In the genomic region with DNA sequence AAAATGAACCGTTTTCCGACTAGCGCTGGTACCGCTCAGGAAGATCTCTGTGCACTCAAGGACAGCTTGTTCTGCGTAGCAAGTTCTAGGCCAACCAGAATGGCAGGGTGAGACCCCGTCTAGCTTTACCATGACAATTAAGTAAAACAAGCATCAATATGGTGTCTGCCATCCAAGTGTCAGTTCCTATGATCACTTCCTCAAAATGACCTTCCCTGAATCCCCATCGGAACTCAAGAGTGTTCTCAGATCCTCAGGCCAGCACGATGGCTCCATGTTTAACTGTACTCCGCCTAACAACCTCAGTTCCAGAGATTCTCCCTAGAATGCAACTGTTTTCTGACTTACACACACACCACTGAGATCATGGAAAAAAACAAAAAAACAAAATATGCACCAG, we compare ENCODE assay signal across 15 mouse cellular contexts. TPM values are rescaled to one million over a fixed set of nuclear protein-coding genes. Genes with fewer than 3 reads are reported as not detected.
DNase-seq lines count a peak whose midpoint lies in the region; ATAC-seq and TF ChIP-seq lines count a peak whose summit lies in the region.
"Had no signal": no experiment of that assay in that cellular context is flagged by ENCODE, and none has a peak within 500 bp of the region (broad histone marks: within the 10 kb centered on the region; RNA-seq: fewer than 3 reads in every experiment).

No protein-coding gene starts in this region.

- no peaks in the 10 kb centered on the region for H3K27me3 ChIP-seq in heart, embryonic 12.5 days (replicated peaks)
- no peaks in the 10 kb centered on the region for H3K27me3 ChIP-seq in CH12.LX (replicated peaks)
- no peaks in the 10 kb centered on the region for H3K27me3 ChIP-seq in forebrain, embryonic 12.5 days
- H3K27me3 ChIP-seq: embryonic facial prominence, embryonic 12.5 days; intestine, embryonic 15.5 days; Patski had no signal

- no peak for TF ChIP-seq RAD21 in CH12.LX (IDR thresholded peaks at IDR 0.05; ENCODE audit: low read depth, low read length)

- in situ Hi-C loops in CH12.LX (cut with MboI; ENCODE audit: low pct_ligation_motif_present, low pct_unique_long_range_greater_than_20kb, low sequenced_read_pairs), result no loop called here

- ATAC-seq in heart, embryonic 12.5 days (ENCODE audit: insufficient number of reproducible peaks, low FRiP score), result no peak
- ATAC-seq in granulocyte monocyte progenitor cell, adult 5-6 weeks (replicated peaks; ENCODE audit: poor library complexity, severe bottlenecking), result peak; percentile 55
- no peak for ATAC-seq in forebrain, embryonic 12.5 days (ENCODE audit: low FRiP score)
- ATAC-seq: activated CD4-positive, CD25-positive, alpha-beta regulatory T cell, adult 4 months; intestine, embryonic 15.5 days; lung, postnatal 0 days; Patski had no signal

- no peak for DNase-seq in heart, postnatal 36 days
- no peak for DNase-seq in left cerebral cortex, adult 2 months (ENCODE audit: extremely low spot score in 1 of 2, low spot score in 2 of 2)
- no peak for DNase-seq in left cerebral cortex, postnatal 36 days (ENCODE audit: low spot score in 2 of 2)
- no peak for DNase-seq in CH12.LX (ENCODE audit: extremely low read depth)
- DNase-seq: kidney, postnatal 4 days; thymus, postnatal 4 days had no signal

- no peaks in the 10 kb centered on the region for H3K9me3 ChIP-seq in heart, embryonic 12.5 days (replicated peaks)
- no peaks in the 10 kb centered on the region for H3K9me3 ChIP-seq in CH12.LX (replicated peaks; ENCODE audit: low read length)
- H3K9me3 ChIP-seq in forebrain, embryonic 12.5 days, result no peaks in the 10 kb centered on the region
- H3K9me3 ChIP-seq: embryonic facial prominence, embryonic 12.5 days; intestine, embryonic 15.5 days had no signal

- 0 out of 2 replicates have a peak overlapping the region, but pooled peaks have one; percentile 46 for H3K27ac ChIP-seq in heart, embryonic 12.5 days (ENCODE audit: poor library complexity, severe bottlenecking)
- H3K27ac ChIP-seq in left cerebral cortex, adult 2 months, result peak overlapping the region; percentile 80
- peak overlapping the region; percentile 5; the same call in 1 of the 2 replicates for H3K27ac ChIP-seq in CH12.LX (ENCODE audit: insufficient read depth, low read depth)
- H3K27ac ChIP-seq in forebrain, embryonic 12.5 days, result no peak overlapping the region
- H3K27ac ChIP-seq: embryonic facial prominence, embryonic 12.5 days; hindbrain, embryonic 14.5 days; intestine, embryonic 15.5 days had no signal

- WGBS in heart, embryonic 12.5 days, result 80% methylated on average over 9 of the region's 9 CpGs
- 93% methylated on average over 9 of the region's 9 CpGs for WGBS in forebrain, embryonic 12.5 days

- H3K4me2 ChIP-seq in heart, embryonic 12.5 days, result peak overlapping the region; percentile 46
- H3K4me2 ChIP-seq in CH12.LX (ENCODE audit: insufficient read depth, low read depth, poor library complexity, severe bottlenecking), result peak overlapping the region; percentile 39
- no peak overlapping the region for H3K4me2 ChIP-seq in forebrain, embryonic 12.5 days
- H3K4me2 ChIP-seq: embryonic facial prominence, embryonic 12.5 days had no signal

- peak; percentile 75 for TF ChIP-seq EP300 in CH12.LX (IDR thresholded peaks at IDR 0.05; ENCODE audit: low read length)

- H3K36me3 ChIP-seq in heart, embryonic 12.5 days, result no peaks in the 10 kb centered on the region
- H3K36me3 ChIP-seq in CH12.LX (replicated peaks in 1 of 2; ENCODE audit: control insufficient read depth in 1 of 2, insufficient read depth in 1 of 2, low read length in 1 of 2), result peaks cover 0 to 9% of the 10 kb centered on the region in 2 experiments
- H3K36me3 ChIP-seq in forebrain, embryonic 12.5 days (replicated peaks), result no peaks in the 10 kb centered on the region
- H3K36me3 ChIP-seq: embryonic facial prominence, embryonic 12.5 days; intestine, embryonic 15.5 days had no signal

- no peak overlapping the region for H3K9ac ChIP-seq in heart, embryonic 12.5 days
- no peak overlapping the region; the same call in 1 of the 2 replicates for H3K9ac ChIP-seq in CH12.LX (ENCODE audit: insufficient read depth, low read depth)
- H3K9ac ChIP-seq in forebrain, embryonic 12.5 days, result no peak overlapping the region
- H3K9ac ChIP-seq: embryonic facial prominence, embryonic 12.5 days; intestine, embryonic 15.5 days had no signal

- dilution Hi-C loops in CH12.LX (cut with MboI; ENCODE audit: extremely low pct_ligation_motif_present, extremely low pct_unique_long_range_greater_than_20kb, low sequenced_read_pairs), result no loop called here

- no peak overlapping the region for H3K4me3 ChIP-seq in heart, embryonic 12.5 days
- H3K4me3 ChIP-seq in left cerebral cortex, adult 2 months, result no peak overlapping the region; the same call in 1 of the 2 replicates
- H3K4me3 ChIP-seq in CH12.LX (replicated peaks in 1 of 3; ENCODE audit: low read depth in 2 of 3, low read length in 2 of 3, poor library complexity in 1 of 3), result peak overlapping the region; percentile 6 to 37 (median 33)
- H3K4me3 ChIP-seq in forebrain, embryonic 12.5 days (replicated peaks), result no peak overlapping the region
- H3K4me3 ChIP-seq: embryonic facial prominence, embryonic 12.5 days; intestine, embryonic 15.5 days had no signal

- no peak for TF ChIP-seq POLR2A in CH12.LX (IDR thresholded peaks at IDR 0.05; ENCODE audit: low read depth, low read length)

- peaks cover 69% of the 10 kb centered on the region for H3K79me2 ChIP-seq in CH12.LX (replicated peaks; ENCODE audit: control insufficient read depth, extremely low read depth, insufficient read depth, poor library complexity, severe bottlenecking)

- TF ChIP-seq CTCF in left cerebral cortex, adult 2 months (IDR thresholded peaks at IDR 0.05), result no peak
- TF ChIP-seq CTCF in CH12.LX (conservative IDR thresholded peaks at IDR 0.05 in 1 of 2, IDR thresholded peaks at IDR 0.05 in 1 of 2; ENCODE audit: low read depth in 2 of 2, low read length in 2 of 2), result no peak

- intact Hi-C loops in heart, postnatal 36 days (cut with DNase I), result no loop called here
- intact Hi-C loops in left cerebral cortex, adult 2 months (cut with DNase I), result no loop called here
- intact Hi-C loops in left cerebral cortex, postnatal 36 days (cut with DNase I), result no loop called here

- H3K4me1 ChIP-seq in heart, embryonic 12.5 days (replicated peaks), result peaks cover 67% of the 10 kb centered on the region
- H3K4me1 ChIP-seq in CH12.LX (ENCODE audit: control insufficient read depth in 1 of 2, insufficient read depth in 2 of 2), result peaks cover 35 to 66% of the 10 kb centered on the region in 2 experiments
- H3K4me1 ChIP-seq in forebrain, embryonic 12.5 days, result peaks cover 72% of the 10 kb centered on the region

TF ChIP-seq in CH12.LX, 34 proteins besides CTCF, POLR2A, EP300 and RAD21:
- TF ChIP-seq MAX (IDR thresholded peaks at IDR 0.05; ENCODE audit: low read length), result 0 out of 2 replicates have a peak, but pooled peaks have one; percentile 10
- TF ChIP-seq SIN3A (IDR thresholded peaks at IDR 0.05; ENCODE audit: low read length), result peak; percentile 5; the same call in 1 of the 2 replicates
- peak; percentile 79 for TF ChIP-seq IRF4 (IDR thresholded peaks at IDR 0.05; ENCODE audit: low read depth, low read length)
- TF ChIP-seq MAZ (IDR thresholded peaks at IDR 0.05; ENCODE audit: low read depth, low read length), result no peak
- no peak; the same call in 1 of the 2 replicates for TF ChIP-seq JUN (IDR thresholded peaks at IDR 0.05; ENCODE audit: insufficient read depth, low read depth, low read length)

RNA-seq across cellular contexts. Expression of gene Ptpn11, which starts 2.9 kb away (rescaled TPM):
- polyA plus RNA-seq in heart, embryonic 12.5 days (2016; fragmentation: Nextera tagmentation; extraction: Ambion mirVana), result 22.9 and 24.3 TPM in 2 replicates
- 100 to 1,000 TPM; 166 to 210 TPM for total RNA-seq in heart, postnatal 36 days (2021)
- 10 to 100 TPM; 95.4 to 96.8 TPM for total RNA-seq in left cerebral cortex, adult 2 months (2021)
- 10 to 100 TPM; 93.7 to 99.3 TPM for total RNA-seq in left cerebral cortex, postnatal 36 days (2021)
- 44.6 and 52.2 TPM in 2 replicates for total RNA-seq in CH12.LX (2012; rRNA removed)
- total RNA-seq in CH12.LX (2014; rRNA removed), result 29.4 and 33.2 TPM in 2 replicates
- 62.1 and 62.8 TPM in 2 replicates for polyA plus RNA-seq in CH12.LX (2012; ENCODE audit: insufficient read length, low read depth)
- total RNA-seq in granulocyte monocyte progenitor cell, adult 5-6 weeks (2014; fragmentation: Nextera tagmentation), result 29.7 and 33.6 TPM in 2 replicates
- 44.8 and 45.8 TPM in 2 replicates for total RNA-seq in granulocyte monocyte progenitor cell, adult 5-6 weeks (2017)
- 26.3 and 26.4 TPM in 2 replicates for polyA plus RNA-seq in forebrain, embryonic 12.5 days (2016; fragmentation: Nextera tagmentation; extraction: Ambion mirVana)

RNA-seq across cellular contexts. Expression of gene Rpl6, which starts 16.0 kb away (rescaled TPM):
- 377 and 402 TPM in 2 replicates for polyA plus RNA-seq in heart, embryonic 12.5 days (2016; fragmentation: Nextera tagmentation; extraction: Ambion mirVana)
- 100 to 1,000 TPM; 519 to 543 TPM for total RNA-seq in heart, postnatal 36 days (2021)
- total RNA-seq in left cerebral cortex, adult 2 months (2021), result 100 to 1,000 TPM; 412 to 420 TPM
- 100 to 1,000 TPM; 401 to 441 TPM for total RNA-seq in left cerebral cortex, postnatal 36 days (2021)
- total RNA-seq in CH12.LX (2012; rRNA removed), result 2,694 and 2,801 TPM in 2 replicates
- 2,433 and 2,576 TPM in 2 replicates for total RNA-seq in CH12.LX (2014; rRNA removed)
- polyA plus RNA-seq in CH12.LX (2012; ENCODE audit: insufficient read length, low read depth), result 2,607 and 2,835 TPM in 2 replicates
- total RNA-seq in granulocyte monocyte progenitor cell, adult 5-6 weeks (2014; fragmentation: Nextera tagmentation), result 2,241 and 2,395 TPM in 2 replicates
- 1,241 and 1,301 TPM in 2 replicates for total RNA-seq in granulocyte monocyte progenitor cell, adult 5-6 weeks (2017)
- 479 and 481 TPM in 2 replicates for polyA plus RNA-seq in forebrain, embryonic 12.5 days (2016; fragmentation: Nextera tagmentation; extraction: Ambion mirVana)

RNA-seq across cellular contexts. Expression of gene Hectd4, which starts 31.8 kb away (rescaled TPM):
- polyA plus RNA-seq in heart, embryonic 12.5 days (2016; fragmentation: Nextera tagmentation; extraction: Ambion mirVana), result 5.1 and 6.8 TPM in 2 replicates
- total RNA-seq in heart, postnatal 36 days (2021), result 10 to 100 TPM; 21.1 to 24.4 TPM
- total RNA-seq in left cerebral cortex, adult 2 months (2021), result 100 to 1,000 TPM; 186 to 205 TPM
- 100 to 1,000 TPM; 180 to 207 TPM for total RNA-seq in left cerebral cortex, postnatal 36 days (2021)
- total RNA-seq in CH12.LX (2012; rRNA removed) (6.8 and 7.8 TPM in 2 replicates), CH12.LX (2014; rRNA removed) (0.89 and 2.1 TPM in 2 replicates)
- 4.3 and 6.0 TPM in 2 replicates for polyA plus RNA-seq in CH12.LX (2012; ENCODE audit: insufficient read length, low read depth)
- 26.2 and 28.1 TPM in 2 replicates for total RNA-seq in granulocyte monocyte progenitor cell, adult 5-6 weeks (2014; fragmentation: Nextera tagmentation)
- 12.8 and 14.1 TPM in 2 replicates for total RNA-seq in granulocyte monocyte progenitor cell, adult 5-6 weeks (2017)
- polyA plus RNA-seq in forebrain, embryonic 12.5 days (2016; fragmentation: Nextera tagmentation; extraction: Ambion mirVana), result 13.2 and 13.3 TPM in 2 replicates

Comparison
In these comparisons a context has a peak if more than half of its experiments do, and no peak if none do; other contexts are left out.
1. H3K4me3 ChIP-seq: peak in CH12.LX (3 of 3); none in heart, embryonic 12.5 days (single experiment), left cerebral cortex, adult 2 months (single experiment) and forebrain, embryonic 12.5 days (single experiment).
2. RNA of gene Hectd4, which starts 31.8 kb away (total RNA-seq): 180 to 207 TPM in left cerebral cortex, postnatal 36 days and 186 to 205 TPM in left cerebral cortex, adult 2 months; 12.8 to 28.1 TPM in granulocyte monocyte progenitor cell, adult 5-6 weeks, 21.1 to 24.4 TPM in heart, postnatal 36 days and 0.89 to 7.8 TPM in CH12.LX; every median in the first group is over 4 times any median in the second.